Mouse (Mus musculus) embryonic facial prominence, embryonic 15.5 days (tissue): ENCODE measurements around the gene Gga3. TPM values are rescaled to one million over a fixed set of nuclear protein-coding genes. Genes with fewer than 3 reads are reported as not detected.

Source experiments
- ATAC-seq: fragments of 200-750 bp; cut with Nextera tagmentation; 2 replicates; pipeline ENCODE4 v1.8.0; 2017; ENCODE audit warnings: low read depth, moderate TSS enrichment; ENCODE audit not compliant: insufficient number of reproducible peaks, low FRiP score, low TSS enrichment
- H3K27ac ChIP-seq: fragments of 300-500 bp; sonication (generic); replicated peaks from 2 replicates; pipeline ENCODE4 v1.5.1; 2015; ENCODE audit warnings: mild to moderate bottlenecking, inconsistent platforms
- H3K27me3 ChIP-seq: fragments of 300-500 bp; sonication (generic); 2 replicates; pipeline ENCODE4 v1.6.1; 2015; ENCODE audit warnings: inconsistent platforms
- H3K36me3 ChIP-seq: fragments of 300-500 bp; sonication (generic); 2 replicates; pipeline ENCODE4 v1.6.1; 2015; ENCODE audit warnings: mild to moderate bottlenecking, inconsistent platforms
- H3K4me1 ChIP-seq: fragments of 300-500 bp; sonication (generic); 2 replicates; pipeline ENCODE4 v1.6.1; 2015; ENCODE audit warnings: inconsistent platforms
- H3K4me2 ChIP-seq: fragments of 300-500 bp; sonication (generic); replicated peaks from 2 replicates; pipeline ENCODE4 v1.6.1; 2015; ENCODE audit warnings: mild to moderate bottlenecking, inconsistent platforms
- H3K4me3 ChIP-seq: fragments of 300-500 bp; sonication (generic); replicated peaks from 2 replicates; pipeline ENCODE4 v1.5.1; 2015; ENCODE audit warnings: mild to moderate bottlenecking, inconsistent platforms
- H3K9ac ChIP-seq: fragments of 300-500 bp; sonication (generic); 2 replicates; pipeline ENCODE4 v1.6.1; 2015; ENCODE audit warnings: inconsistent platforms
- H3K9me3 ChIP-seq: fragments of 300-500 bp; sonication (generic); replicated peaks from 2 replicates; pipeline ENCODE4 v1.6.1; 2016; ENCODE audit warnings: inconsistent platforms
- WGBS: fragments of 180-500 bp; shearing (Covaris S2); methylation state at CpG from one replicate; pipeline ENCODE4 v1.1.7; 2015; 5-methylcytosine and 5-hydroxymethylcytosine counted together
- polyA plus RNA-seq: library from polyadenylated mRNA; unstranded; fragments of >200 nt; fragmentation: Nextera tagmentation; extraction: Ambion mirVana; gene quantifications from 2 replicates; pipeline ENCODE4 v1.2.1, GENCODE M21; 2015

Gga3 gene
- polyA plus RNA-seq, 1 experiment from 2014 or later = 20.3 TPM

DNA sequence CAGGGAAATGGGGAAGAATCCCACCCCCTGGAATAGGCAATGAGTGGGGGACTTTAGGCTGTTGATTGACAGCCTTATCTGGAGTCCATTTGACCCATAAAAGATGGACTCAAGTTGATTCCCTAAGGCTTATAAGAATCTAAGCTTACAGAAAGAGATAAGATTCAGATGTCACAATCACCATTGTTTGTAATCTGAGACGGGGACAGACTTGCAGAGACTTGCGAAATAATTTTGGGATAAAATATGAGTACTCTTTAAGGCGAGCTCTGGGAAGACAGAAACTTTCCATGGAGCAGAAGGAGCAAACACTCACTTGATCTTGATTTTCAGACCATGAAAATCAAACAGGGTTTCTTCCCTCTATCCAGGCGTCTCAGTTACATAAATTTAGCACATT lies 60.3 kb downstream of the Gga3 start:
- H3K4me1 ChIP-seq = no peaks in the 10 kb centered on the region
- H3K9ac ChIP-seq = no peak overlapping the region
- H3K27me3 ChIP-seq = no peaks in the 10 kb centered on the region
- no peak overlapping the region for H3K27ac ChIP-seq
- H3K36me3 ChIP-seq = no peaks in the 10 kb centered on the region
- H3K4me3 ChIP-seq = no peak overlapping the region
- 58% methylated on average over 4 of the region's 4 CpGs for WGBS
- no peak for ATAC-seq
- H3K9me3 ChIP-seq = no peaks in the 10 kb centered on the region
- H3K4me2 ChIP-seq = no peak overlapping the region

DNA sequence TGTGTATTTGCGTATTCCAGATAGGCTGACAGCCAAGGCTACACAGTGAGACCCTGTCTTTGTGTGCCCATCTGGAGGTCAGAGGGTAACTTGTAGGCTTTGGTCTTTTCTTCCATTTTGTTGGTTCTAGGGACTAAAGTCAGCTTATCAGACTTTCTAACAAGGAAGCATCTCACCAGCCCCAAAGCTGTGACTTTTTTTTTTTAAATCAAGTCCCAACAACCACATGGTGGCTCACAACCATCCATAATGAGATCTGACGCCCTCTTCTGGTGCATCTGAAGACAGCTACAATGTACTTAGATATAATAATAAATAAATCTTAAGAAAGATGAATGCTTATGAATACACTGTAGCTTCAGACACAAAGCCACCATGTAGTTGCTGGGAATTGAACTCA lies 65.8 kb downstream of the Gga3 start:
- Histone ChIP-seq H3K27ac (no peak overlapping the region), H3K9me3 (no peaks in the 10 kb centered on the region), H3K36me3 (peaks cover 8% of the 10 kb centered on the region), H3K27me3 (no peaks in the 10 kb centered on the region), H3K4me1 (peaks cover 15% of the 10 kb centered on the region), H3K4me3 (no peak overlapping the region), H3K9ac (no peak overlapping the region), H3K4me2 (no peak overlapping the region)
- 57% methylated on average over 2 of the region's 2 CpGs for WGBS
- ATAC-seq = no peak

DNA sequence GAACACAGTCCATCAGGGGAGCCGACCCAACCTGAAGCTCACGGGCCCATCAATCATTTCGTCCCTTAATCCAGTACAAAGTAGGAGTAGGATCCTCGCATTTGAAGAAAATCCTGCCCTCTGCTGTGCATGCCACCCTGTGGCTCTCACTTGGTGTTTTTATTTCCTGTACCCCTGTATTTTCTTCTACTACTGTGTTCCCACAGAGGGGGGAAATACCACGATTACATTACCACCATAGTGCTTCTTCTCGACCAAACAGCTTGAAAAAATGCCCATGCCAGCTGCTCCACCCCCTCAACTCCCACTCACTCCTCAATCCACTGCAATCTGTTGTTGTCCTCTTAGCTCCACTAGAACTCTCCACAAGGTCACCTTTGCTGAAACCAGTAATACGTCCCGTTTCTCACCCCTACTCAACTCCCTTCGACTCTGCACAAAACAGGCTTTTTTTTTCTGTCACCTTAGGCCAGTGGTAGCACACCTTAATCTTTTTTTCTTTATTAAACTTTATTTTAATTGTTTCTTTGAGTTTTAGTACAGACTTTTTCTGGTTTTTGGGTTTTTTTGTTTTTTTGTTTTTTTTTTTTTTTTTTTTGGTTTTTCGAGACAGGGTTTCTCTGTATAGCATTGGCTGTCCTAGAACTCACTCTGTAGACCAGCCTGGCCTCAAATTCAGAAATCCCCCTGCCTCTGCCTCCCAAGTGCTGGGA lies 66.8 kb downstream of the Gga3 start:
- H3K4me2 ChIP-seq = peak overlapping the region; percentile 45
- peaks cover 15% of the 10 kb centered on the region for H3K4me1 ChIP-seq
- no peaks in the 10 kb centered on the region for H3K9me3 ChIP-seq
- no peak for ATAC-seq
- H3K4me3 ChIP-seq = peak overlapping the region; percentile 96
- H3K27ac ChIP-seq = peak overlapping the region; percentile 100
- peaks cover 18% of the 10 kb centered on the region for H3K36me3 ChIP-seq
- H3K27me3 ChIP-seq = no peaks in the 10 kb centered on the region
- H3K9ac ChIP-seq = no peak overlapping the region
- 85% methylated on average over 10 of the region's 10 CpGs for WGBS

DNA sequence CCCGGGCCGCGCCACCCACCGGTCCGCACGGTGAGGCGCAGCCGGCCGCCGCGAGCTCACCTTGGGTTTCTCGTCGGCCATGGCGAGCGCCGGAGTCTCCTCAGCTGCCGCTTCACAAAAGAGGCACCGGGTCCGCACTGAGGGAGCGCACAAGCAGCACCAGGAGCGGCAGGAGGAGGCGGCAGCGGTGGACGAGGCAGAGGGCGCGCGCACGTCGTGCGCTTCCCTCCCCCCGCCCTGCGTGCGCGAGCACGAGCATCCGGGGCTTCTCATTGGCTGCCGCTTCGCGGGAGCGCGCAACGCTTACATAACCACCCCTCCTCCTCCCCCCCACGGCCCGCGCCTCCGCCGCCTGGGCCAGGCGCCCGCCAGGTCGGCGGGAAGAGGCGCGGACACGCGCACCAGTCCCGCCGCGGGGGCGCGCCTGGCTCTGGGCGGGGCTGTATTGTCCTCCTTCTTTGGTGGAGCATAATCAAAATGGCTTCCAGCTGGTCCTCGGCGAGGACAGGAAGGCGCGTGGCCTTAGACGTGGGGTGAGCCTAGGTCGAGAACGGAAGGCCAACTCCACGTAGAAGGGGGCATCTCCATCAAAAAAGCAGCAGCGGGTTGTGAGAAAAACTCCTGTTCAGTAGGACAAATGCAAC lies 67.7 kb downstream of the Gga3 start, which contains the start of gene Sumo2:
Gene Sumo2, minus strand, starts transcription at position 239 of the 644 bp plus-strand sequence.
- Histone ChIP-seq H3K4me2 (peak within 1 kb of the TSS; percentile 45), H3K4me1 (peaks cover 15% of the 10 kb centered on the region), H3K9ac (peak within 1 kb of the TSS; percentile 97), H3K36me3 (peaks cover 27% of the 10 kb centered on the region), H3K4me3 (peak within 1 kb of the TSS; percentile 96), H3K9me3 (no peaks in the 10 kb centered on the region), H3K27me3 (no peaks in the 10 kb centered on the region), H3K27ac (peak within 1 kb of the TSS; percentile 100)
- peak; percentile 89 for ATAC-seq
- WGBS = under 1% methylated on average over 59 of the region's 70 CpGs

DNA sequence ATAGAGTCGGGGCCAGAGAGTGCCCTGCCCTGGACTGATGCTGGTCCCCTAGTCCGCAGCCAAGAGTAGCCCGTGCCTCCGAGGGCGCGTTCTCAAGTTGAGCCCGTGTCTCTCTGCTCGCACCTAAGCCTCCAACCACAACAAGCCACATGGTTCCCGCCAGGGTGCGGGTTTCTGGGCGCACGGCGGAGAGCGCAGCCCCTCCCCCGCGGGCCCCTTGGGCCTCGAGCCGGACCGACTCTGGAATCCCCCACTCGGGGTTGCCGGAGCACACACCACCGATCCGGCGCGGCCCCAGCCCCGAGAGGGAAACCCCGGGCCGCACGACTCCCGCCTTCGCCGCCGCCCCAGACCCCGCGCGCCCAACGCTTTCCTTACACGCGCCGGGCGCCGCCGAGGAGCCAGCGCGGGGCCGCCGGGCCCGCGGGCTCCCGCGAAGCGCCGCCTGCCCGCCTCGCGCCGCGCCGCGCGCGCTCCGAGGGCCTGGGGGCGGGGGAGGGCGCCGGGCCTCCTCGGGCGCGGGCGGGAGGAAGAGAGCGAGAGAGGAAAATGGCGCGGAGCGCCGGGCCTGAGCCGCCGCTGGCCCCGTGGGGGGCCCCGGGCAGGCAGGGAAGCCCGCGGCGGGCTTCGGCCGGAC lies 68.3 kb downstream of the Gga3 start:
- Histone ChIP-seq H3K4me1 (peaks cover 15% of the 10 kb centered on the region), H3K9ac (peak overlapping the region; percentile 97), H3K4me2 (peak overlapping the region; percentile 45), H3K36me3 (peaks cover 28% of the 10 kb centered on the region), H3K27ac (peak overlapping the region; percentile 100), H3K9me3 (no peaks in the 10 kb centered on the region), H3K4me3 (peak overlapping the region; percentile 96), H3K27me3 (no peaks in the 10 kb centered on the region)
- peak; percentile 82 for ATAC-seq
- under 1% methylated on average over 84 of the region's 84 CpGs for WGBS

DNA sequence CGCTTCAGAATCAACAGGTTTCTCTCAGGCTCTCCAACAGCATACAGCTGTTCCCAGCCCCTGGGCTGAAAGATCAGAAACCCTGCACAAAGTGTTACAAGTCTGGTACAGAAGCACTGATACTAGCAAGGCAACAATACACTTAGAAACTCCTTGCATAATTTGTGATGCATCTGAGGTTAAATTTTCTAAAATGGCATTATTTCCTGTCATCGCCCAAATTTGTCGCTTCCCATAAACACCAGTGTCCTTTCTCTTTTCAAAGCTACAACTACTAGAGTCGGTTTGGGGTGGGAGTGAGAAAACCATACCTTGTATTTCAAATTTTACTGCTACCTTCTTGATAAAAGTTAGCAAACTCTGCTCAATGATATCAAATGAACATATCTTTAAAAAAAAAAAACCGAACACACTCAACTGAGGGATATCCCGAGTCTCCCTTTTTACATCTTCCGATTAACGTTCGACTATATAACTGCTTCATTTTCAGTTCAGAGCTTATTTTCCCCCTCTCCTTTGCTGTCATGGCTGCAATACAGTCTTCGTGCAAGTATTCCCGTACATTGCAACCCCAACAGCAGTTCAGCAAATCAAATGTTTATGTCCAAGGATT lies 69.0 kb downstream of the Gga3 start:
- Histone ChIP-seq H3K4me3 (peak overlapping the region; percentile 96), H3K9ac (peak overlapping the region; percentile 97), H3K27ac (peak overlapping the region; percentile 100), H3K4me1 (peaks cover 15% of the 10 kb centered on the region), H3K4me2 (peak overlapping the region; percentile 45), H3K27me3 (no peaks in the 10 kb centered on the region), H3K36me3 (peaks cover 35% of the 10 kb centered on the region), H3K9me3 (no peaks in the 10 kb centered on the region)
- WGBS = 3% methylated on average over 11 of the region's 11 CpGs
- ATAC-seq = no peak

Other genes starting within 250 kb of the Gga3 start
- 8.9 and 9.6 TPM in 2 replicates for gene Hid1, start 236.3 kb downstream of the Gga3 start, polyA plus RNA-seq
- gene Cdr2l, start 222.1 kb downstream of the Gga3 start, polyA plus RNA-seq = 13.7 and 13.8 TPM in 2 replicates
- gene Mrpl58, start 200.3 kb downstream of the Gga3 start, polyA plus RNA-seq = 167 and 169 TPM in 2 replicates
- gene Atp5h, start 184.1 kb downstream of the Gga3 start, polyA plus RNA-seq = 815 and 841 TPM in 2 replicates
- gene Kctd2, start 183.9 kb downstream of the Gga3 start, polyA plus RNA-seq = 18.1 and 18.5 TPM in 2 replicates
- not detected in 2 replicates for gene Trim80, start 163.5 kb downstream of the Gga3 start, polyA plus RNA-seq
- gene Slc16a5, start 141.6 kb downstream of the Gga3 start, polyA plus RNA-seq = 0.22 and 0.36 TPM in 2 replicates
- 8.9 and 9.8 TPM in 2 replicates for gene Armc7, start 128.4 kb downstream of the Gga3 start, polyA plus RNA-seq
- gene Nt5c, start 112.2 kb downstream of the Gga3 start, polyA plus RNA-seq = 87.5 and 88.1 TPM in 2 replicates
- 523 and 542 TPM in 2 replicates for gene Jpt1, start 89.7 kb downstream of the Gga3 start, polyA plus RNA-seq
- gene Sumo2, start 67.8 kb downstream of the Gga3 start, polyA plus RNA-seq = 826 and 846 TPM in 2 replicates
- 144 and 156 TPM in 2 replicates for gene Nup85, start 39.6 kb downstream of the Gga3 start, polyA plus RNA-seq
- 82.4 and 83.4 TPM in 2 replicates for gene Mrps7, start 126 bp downstream of the Gga3 start, polyA plus RNA-seq
- 29.6 and 33.3 TPM in 2 replicates for gene Mif4gd, start 8.9 kb upstream of the Gga3 start, polyA plus RNA-seq
- 21.1 and 28.8 TPM in 2 replicates for gene Slc25a19, start 24.2 kb upstream of the Gga3 start, polyA plus RNA-seq
- 94.9 and 114 TPM in 2 replicates for gene Grb2, start 104.5 kb upstream of the Gga3 start, polyA plus RNA-seq
- 24.2 and 25.0 TPM in 2 replicates for gene Tmem94, start 161.4 kb upstream of the Gga3 start, polyA plus RNA-seq
- gene Caskin2, start 209.6 kb upstream of the Gga3 start, polyA plus RNA-seq = 19.0 TPM in 2 replicates
- gene Tsen54, start 210.7 kb upstream of the Gga3 start, polyA plus RNA-seq = 31.5 and 34.8 TPM in 2 replicates
- 21.8 and 22.6 TPM in 2 replicates for gene Llgl2, start 220.0 kb upstream of the Gga3 start, polyA plus RNA-seq